Mouse (Mus musculus) kidney, postnatal 36 days (tissue): ENCODE measurements around the gene Cacna1d.

Experiments
- DNase-seq, 2 experiments: peaks; one replicate each; pipeline ENCODE4 v3.0.0; 2021 to 2022; ENCODE audit warnings: mixed read lengths in 2 of 2

The Cacna1d gene

GRCm38 (mm10) chr14:30196959-30197358 is 294.3 kb downstream of the Cacna1d start:
- DNase-seq, result no peak

DNA sequence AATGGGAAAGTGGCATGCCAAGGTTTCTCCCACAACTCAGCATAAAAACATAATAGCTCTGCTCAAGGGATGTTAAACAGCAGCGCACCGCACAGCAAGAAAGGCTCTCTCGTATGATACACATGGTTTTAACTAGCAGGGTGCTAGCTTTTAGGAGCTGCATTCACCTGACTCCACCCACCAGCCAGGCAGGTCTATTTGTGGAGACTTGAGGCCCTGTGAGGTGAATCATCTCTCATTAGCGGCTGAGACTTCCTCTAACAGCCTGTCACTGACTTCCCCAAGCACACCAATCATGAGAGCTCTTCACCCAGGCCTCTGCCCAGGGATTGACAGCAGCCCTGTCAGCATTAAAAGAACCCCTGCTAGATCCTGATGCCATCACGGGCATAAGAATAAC is 295.0 kb downstream of the Cacna1d start:
- DNase-seq, result no peak

GRCm38 (mm10) chr14:30190308-30190971 is 300.8 kb downstream of the Cacna1d start:
- no peak for DNase-seq

- no peak for DNase-seq
Measured at GRCm38 (mm10) chr14:30185616-30186274, 305.5 kb downstream of the Cacna1d start.

GRCm38 (mm10) chr14:30184445-30185152 is 306.7 kb downstream of the Cacna1d start:
- no peak for DNase-seq

GRCm38 (mm10) chr14:30184013-30184412 is 307.2 kb downstream of the Cacna1d start:
- no peak for DNase-seq

DNA sequence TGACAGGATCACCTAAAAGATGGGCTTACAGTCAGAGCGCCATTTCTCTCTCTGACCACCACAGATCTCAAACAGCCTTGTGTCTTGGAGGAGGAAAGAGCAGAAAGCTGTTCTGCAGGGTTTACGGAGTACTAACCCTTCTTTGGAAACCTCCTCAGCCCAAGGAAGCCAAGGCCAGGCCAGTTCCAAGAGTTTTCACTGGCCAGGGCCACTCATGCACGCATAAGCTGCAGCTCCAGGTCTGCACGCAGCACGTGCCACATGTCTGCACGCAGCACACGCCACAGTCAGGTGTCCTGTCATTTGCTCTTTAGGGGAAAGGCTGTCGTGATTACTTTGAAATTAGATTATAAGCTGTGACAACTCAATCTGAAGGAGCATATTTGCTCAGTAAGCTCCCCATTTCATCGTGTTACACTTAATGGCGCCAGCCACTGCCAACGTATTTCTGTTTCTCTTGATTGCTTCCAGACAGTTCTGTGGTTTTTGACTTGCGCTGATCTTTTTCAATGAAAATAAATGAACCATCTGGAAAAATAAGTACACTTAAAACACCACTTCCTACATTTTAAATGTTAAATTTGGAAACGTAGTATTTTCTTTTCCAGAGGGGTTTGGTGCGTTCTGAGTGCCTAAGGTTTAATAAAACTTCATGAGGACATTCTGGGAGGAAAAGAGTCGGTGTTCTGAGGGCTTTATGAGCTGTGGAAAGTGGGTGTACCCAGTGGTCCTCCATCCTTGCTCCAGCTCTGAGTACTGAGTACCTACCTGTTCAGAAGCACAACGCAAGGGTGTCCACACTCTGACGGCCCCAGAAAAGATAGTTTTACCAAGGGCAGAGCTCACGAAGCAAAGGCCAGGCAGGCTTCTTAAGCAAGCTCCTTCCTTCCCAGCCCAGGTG is 308.4 kb downstream of the Cacna1d start:
- no peak for DNase-seq

DNA sequence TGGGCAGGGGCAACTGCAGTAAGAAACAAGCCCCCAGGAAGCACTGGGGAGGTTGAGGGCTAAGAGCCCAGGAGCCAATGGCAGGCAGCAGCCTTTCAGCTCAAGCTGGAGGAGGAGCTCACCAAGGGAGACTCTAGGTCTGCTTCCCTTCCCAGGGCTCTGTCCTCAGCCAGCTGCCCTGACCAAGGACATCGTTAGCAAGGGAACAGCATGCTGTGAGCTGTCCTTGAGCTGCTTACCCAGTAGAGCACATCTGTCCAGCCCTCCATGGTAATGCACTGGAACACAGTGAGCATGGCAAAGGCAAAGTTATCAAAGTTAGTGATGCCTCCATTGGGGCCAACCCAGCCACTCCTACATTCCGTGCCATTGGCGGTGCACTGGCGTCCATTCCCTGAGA is 312.9 kb downstream of the Cacna1d start:
- DNase-seq, result no peak

DNA sequence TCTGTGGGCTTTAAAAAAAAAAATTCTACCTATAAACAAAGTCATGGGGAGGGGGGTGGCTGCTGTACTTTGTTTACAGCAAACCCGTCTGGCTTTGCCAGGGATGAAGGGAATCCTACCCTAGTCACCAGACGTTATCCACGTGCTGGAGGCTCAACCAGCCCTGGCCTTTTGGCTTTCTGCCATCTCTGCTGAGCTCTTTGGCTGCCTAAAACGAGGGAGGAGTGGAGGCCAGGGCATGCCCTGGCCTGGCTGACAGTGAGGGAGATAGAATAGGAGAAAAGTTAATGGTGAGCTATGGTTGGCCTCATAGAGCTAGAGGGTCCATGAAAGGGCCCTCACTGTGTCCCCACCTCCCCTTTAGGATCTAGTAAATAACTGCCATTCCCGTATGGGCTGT is 313.4 kb downstream of the Cacna1d start:
- peak; percentile 75 to 79 for DNase-seq

DNA sequence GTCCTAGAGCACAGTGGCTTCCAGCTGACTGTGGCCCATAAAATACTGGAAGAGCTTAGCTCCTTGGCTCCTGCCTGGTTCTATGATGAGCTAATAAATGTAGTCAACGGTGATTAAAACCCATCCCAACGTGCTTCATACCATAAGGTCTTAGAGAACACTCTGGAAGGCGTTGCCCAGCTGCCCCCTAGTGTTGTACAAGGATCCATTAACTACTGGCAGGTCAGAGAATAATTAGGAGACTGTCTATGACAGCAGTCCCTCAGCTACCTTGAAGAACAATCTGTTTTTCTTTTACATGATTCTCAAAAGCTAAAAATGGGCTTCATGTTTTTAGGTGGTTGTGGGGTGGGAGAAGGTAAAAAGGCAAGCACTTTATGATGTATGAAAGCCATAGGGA is 315.9 kb downstream of the Cacna1d start:
- DNase-seq, result no peak

- DNase-seq, result no peak
Measured at GRCm38 (mm10) chr14:30172821-30173755, 318.2 kb downstream of the Cacna1d start.

DNA sequence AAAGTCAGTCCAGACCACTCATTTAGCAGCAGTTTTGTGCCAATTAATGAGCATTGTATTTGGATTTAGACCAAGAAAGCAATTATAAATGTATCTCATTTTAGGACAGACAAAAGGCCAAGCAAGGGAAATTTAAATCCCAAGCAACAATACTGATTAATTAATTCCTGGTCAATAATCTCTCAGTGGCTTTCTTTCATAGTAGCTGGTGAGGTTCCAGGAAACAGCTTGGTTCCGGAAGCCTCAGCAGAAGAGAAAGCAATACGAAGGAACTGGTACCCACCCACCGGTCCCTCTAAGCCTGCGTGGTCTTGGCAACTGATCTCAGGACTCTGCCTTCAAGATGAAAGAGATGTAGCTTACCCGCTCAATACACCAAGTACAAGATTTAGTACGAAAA is 319.7 kb downstream of the Cacna1d start:
- DNase-seq, result no peak

GRCm38 (mm10) chr14:30171008-30171407 is 320.2 kb downstream of the Cacna1d start:
- no peak for DNase-seq

GRCm38 (mm10) chr14:30169455-30169854 is 321.8 kb downstream of the Cacna1d start:
- no peak for DNase-seq

- DNase-seq, result peak; percentile 8 to 45
Measured at GRCm38 (mm10) chr14:30168902-30169301, 322.4 kb downstream of the Cacna1d start.

- DNase-seq, result no peak
Measured at GRCm38 (mm10) chr14:30168387-30168786, 322.9 kb downstream of the Cacna1d start.

DNA sequence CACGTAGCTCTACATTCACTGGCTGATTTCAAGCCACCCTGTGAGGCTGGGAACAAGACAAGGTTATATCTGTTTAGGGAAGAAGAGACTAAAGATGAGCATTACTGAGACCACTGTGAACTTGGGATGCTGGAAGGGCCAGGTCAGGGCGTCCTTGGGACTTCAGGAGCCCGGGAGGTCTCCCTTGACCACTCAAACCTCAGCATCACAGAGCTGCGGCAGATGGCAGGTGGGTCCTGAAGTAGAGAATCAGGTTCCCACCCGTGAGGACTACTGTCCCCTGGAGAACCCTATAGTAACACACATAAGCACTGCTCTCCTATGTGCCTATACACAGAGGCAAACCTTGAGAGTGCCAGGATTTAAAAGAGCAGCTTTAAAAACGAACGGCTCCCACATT is 323.6 kb downstream of the Cacna1d start:
- DNase-seq, result no peak

DNA sequence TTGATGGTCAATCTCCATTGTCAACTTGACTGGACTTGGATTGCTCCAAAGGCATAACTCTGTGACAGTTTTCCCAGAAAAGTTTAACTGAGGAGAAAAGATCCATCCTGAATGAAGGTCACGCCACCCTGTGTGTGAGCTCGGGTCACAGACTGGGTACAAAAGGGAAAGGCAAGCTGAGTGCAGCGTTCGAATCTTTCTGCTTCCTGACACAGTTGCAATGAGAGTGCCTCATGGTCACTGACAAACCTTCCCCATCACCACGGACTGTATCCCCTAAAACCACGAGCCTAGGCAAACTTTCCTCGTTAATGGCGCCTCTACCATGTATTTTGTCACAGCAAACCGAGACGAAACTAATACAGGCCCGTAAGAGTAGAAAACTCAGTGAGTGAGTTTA is 325.2 kb downstream of the Cacna1d start:
- no peak for DNase-seq

GRCm38 (mm10) chr14:30163733-30164708 is 327.2 kb downstream of the Cacna1d start:
- DNase-seq, result no peak

- DNase-seq, result no peak
Measured at GRCm38 (mm10) chr14:30147774-30148173, 343.5 kb downstream of the Cacna1d start.
